In the genomic region with DNA sequence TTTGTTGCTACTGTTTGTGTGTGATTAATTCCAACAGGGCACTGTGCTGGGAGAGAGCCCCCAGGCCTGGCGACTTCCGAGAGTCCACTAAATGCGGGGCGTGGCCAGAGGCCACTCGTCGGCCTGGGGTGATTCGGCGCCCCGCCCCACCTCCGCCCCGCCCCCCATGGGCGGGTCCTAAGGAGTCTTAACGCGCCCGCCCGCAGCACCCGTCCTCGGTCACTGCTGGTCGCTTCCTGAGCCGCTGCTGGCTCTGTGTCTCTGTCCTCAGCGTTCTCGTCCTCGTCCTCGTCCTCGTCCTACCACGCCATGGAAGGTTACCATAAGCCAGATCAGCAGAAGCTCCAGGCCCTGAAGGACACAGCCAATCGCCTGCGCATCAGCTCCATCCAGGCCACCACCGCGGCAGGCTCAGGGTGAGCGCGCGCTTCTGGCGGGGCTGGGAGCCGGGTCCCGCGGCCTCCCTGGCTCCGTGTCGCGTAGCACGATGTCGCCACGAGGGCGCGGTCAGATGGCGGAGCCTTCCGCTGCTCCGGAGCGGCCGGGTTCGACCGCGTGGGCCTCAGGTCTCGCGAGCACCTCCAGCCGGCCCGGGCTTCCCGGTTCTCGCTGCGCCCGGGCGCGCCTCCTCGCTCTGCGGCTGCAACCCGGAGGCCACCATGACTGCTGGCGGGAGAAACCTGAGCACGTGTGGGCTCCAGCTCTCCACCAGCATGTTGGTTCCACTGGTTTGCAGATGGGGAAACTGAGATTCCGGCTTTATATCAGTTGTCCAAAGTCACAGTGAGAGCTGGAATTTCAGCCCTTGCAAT, we compare ENCODE assay signal across 8 mouse cellular contexts. TPM values are rescaled to one million over a fixed set of nuclear protein-coding genes. Genes with fewer than 3 reads are reported as not detected.
DNase-seq lines count a peak whose midpoint lies in the region; ATAC-seq and TF ChIP-seq lines count a peak whose summit lies in the region.

No protein-coding gene starts in this region.

- H3K4me3 ChIP-seq in forebrain, embryonic 11.5 days (ENCODE audit: low read depth, low read length) = peak overlapping the region; percentile 82
- peak overlapping the region; percentile 80 for H3K4me3 ChIP-seq in heart, postnatal 0 days (ENCODE audit: low read depth, low read length)
- peak overlapping the region; percentile 78 for H3K4me3 ChIP-seq in liver, embryonic 16.5 days (ENCODE audit: low read depth, low read length)
- H3K4me3 ChIP-seq in neural tube, embryonic 13.5 days = peak overlapping the region; percentile 79
- H3K4me3 ChIP-seq in testis, adult 2 months (ENCODE audit: control insufficient read depth, low read depth, low read length) = peak overlapping the region; percentile 84

- peak; percentile 82 to 92 for DNase-seq in CD8-positive naive resting alpha-beta T cell, adult 2 months (ENCODE audit: low read depth in 2 of 2, low spot score in 2 of 2)
- peak; percentile 86 for DNase-seq in c-Kit-positive CD71-negative TER-119-negative erythroid progenitor cells, embryonic 14.5 days (ENCODE audit: low read depth)
- peak; percentile 98 for DNase-seq in forebrain, embryonic 11.5 days (ENCODE audit: low spot score)
- DNase-seq in heart, postnatal 0 days (ENCODE audit: low spot score) = peak; percentile 95
- DNase-seq in kidney, postnatal 4 days = peak; percentile 98 to 99

- H3K9ac ChIP-seq in forebrain, embryonic 11.5 days (ENCODE audit: low read length) = peak overlapping the region; percentile 89
- H3K9ac ChIP-seq in heart, postnatal 0 days (replicated peaks; ENCODE audit: low read depth, low read length) = peak overlapping the region; percentile 89
- peak overlapping the region; percentile 81 for H3K9ac ChIP-seq in liver, embryonic 16.5 days (ENCODE audit: low read depth, low read length)
- peak overlapping the region; percentile 93 for H3K9ac ChIP-seq in neural tube, embryonic 13.5 days

- no peaks in the 10 kb centered on the region for H3K9me3 ChIP-seq in forebrain, embryonic 11.5 days (ENCODE audit: control insufficient read depth, low read length)
- no peaks in the 10 kb centered on the region for H3K9me3 ChIP-seq in heart, postnatal 0 days (replicated peaks; ENCODE audit: control insufficient read depth, low read length)
- no peaks in the 10 kb centered on the region for H3K9me3 ChIP-seq in liver, embryonic 16.5 days (replicated peaks; ENCODE audit: control insufficient read depth, low read length)
- H3K9me3 ChIP-seq in neural tube, embryonic 13.5 days = no peaks in the 10 kb centered on the region

- ATAC-seq in forebrain, embryonic 11.5 days (replicated peaks; ENCODE audit: low FRiP score) = peak; percentile 95
- ATAC-seq in heart, postnatal 0 days (ENCODE audit: insufficient read depth, low read depth) = peak; percentile 90
- ATAC-seq in liver, embryonic 16.5 days (ENCODE audit: low read depth) = peak; percentile 95
- ATAC-seq in neural tube, embryonic 13.5 days (ENCODE audit: low read depth) = peak; percentile 93

- peaks cover 2% of the 10 kb centered on the region; the same call in 1 of the 2 replicates for H3K36me3 ChIP-seq in forebrain, embryonic 11.5 days (ENCODE audit: control insufficient read depth, insufficient read depth, low read length)
- no peaks in the 10 kb centered on the region for H3K36me3 ChIP-seq in heart, postnatal 0 days (replicated peaks; ENCODE audit: control insufficient read depth, insufficient read depth, low read length)
- no peaks in the 10 kb centered on the region for H3K36me3 ChIP-seq in liver, embryonic 16.5 days (ENCODE audit: control insufficient read depth, insufficient read depth)
- no peaks in the 10 kb centered on the region for H3K36me3 ChIP-seq in neural tube, embryonic 13.5 days
- no peaks in the 10 kb centered on the region for H3K36me3 ChIP-seq in testis, adult 2 months (ENCODE audit: control insufficient read depth, insufficient read depth, low read length)

- peaks cover 17% of the 10 kb centered on the region for H3K4me1 ChIP-seq in forebrain, embryonic 11.5 days (replicated peaks; ENCODE audit: control insufficient read depth, insufficient read depth, low read length)
- peaks cover 42% of the 10 kb centered on the region for H3K4me1 ChIP-seq in heart, postnatal 0 days (ENCODE audit: control insufficient read depth, insufficient read depth)
- peaks cover 37% of the 10 kb centered on the region for H3K4me1 ChIP-seq in liver, embryonic 16.5 days (ENCODE audit: control insufficient read depth, low read depth, low read length)
- peaks cover 35% of the 10 kb centered on the region for H3K4me1 ChIP-seq in neural tube, embryonic 13.5 days (replicated peaks)
- peaks cover 15% of the 10 kb centered on the region for H3K4me1 ChIP-seq in testis, adult 2 months (ENCODE audit: control insufficient read depth, insufficient read depth, low read length)

- no peak; the same call in 1 of the 2 replicates for TF ChIP-seq POLR2A in testis, adult 2 months (IDR thresholded peaks at IDR 0.05; ENCODE audit: control insufficient read depth, low read depth, low read length)

- H3K4me2 ChIP-seq in forebrain, embryonic 11.5 days (ENCODE audit: low read depth, low read length, severe bottlenecking) = peak overlapping the region; percentile 85
- peak overlapping the region; percentile 94 for H3K4me2 ChIP-seq in heart, postnatal 0 days (ENCODE audit: low read depth, low read length)
- peak overlapping the region; percentile 90 for H3K4me2 ChIP-seq in liver, embryonic 16.5 days (ENCODE audit: low read depth, low read length)
- peak overlapping the region; percentile 93 for H3K4me2 ChIP-seq in neural tube, embryonic 13.5 days

- no peaks in the 10 kb centered on the region for H3K27me3 ChIP-seq in forebrain, embryonic 11.5 days (ENCODE audit: control insufficient read depth, insufficient read depth, low read length)
- H3K27me3 ChIP-seq in heart, postnatal 0 days (ENCODE audit: control insufficient read depth, insufficient read depth, low read length) = no peaks in the 10 kb centered on the region
- 0 out of 2 replicates have a peak, but pooled peaks cover 2% of the 10 kb centered on the region for H3K27me3 ChIP-seq in liver, embryonic 16.5 days (ENCODE audit: control insufficient read depth, insufficient read depth, low read depth, low read length)
- H3K27me3 ChIP-seq in neural tube, embryonic 13.5 days = no peaks in the 10 kb centered on the region
- H3K27me3 ChIP-seq in testis, adult 2 months (ENCODE audit: control insufficient read depth, insufficient read depth, low read length) = no peaks in the 10 kb centered on the region

- peak overlapping the region; percentile 81 for H3K27ac ChIP-seq in forebrain, embryonic 11.5 days (ENCODE audit: low read depth, low read length)
- H3K27ac ChIP-seq in heart, postnatal 0 days (ENCODE audit: low read depth) = peak overlapping the region; percentile 97
- peak overlapping the region; percentile 95 for H3K27ac ChIP-seq in liver, embryonic 16.5 days (ENCODE audit: low read length)
- H3K27ac ChIP-seq in neural tube, embryonic 13.5 days (replicated peaks) = peak overlapping the region; percentile 96
- no peak overlapping the region; the same call in 1 of the 2 replicates for H3K27ac ChIP-seq in testis, adult 2 months (ENCODE audit: control insufficient read depth, insufficient read depth, low read depth, low read length)

- no peak; the same call in 1 of the 2 replicates for TF ChIP-seq EP300 in heart, postnatal 0 days (IDR thresholded peaks at IDR 0.05; ENCODE audit: low read depth)

- WGBS in forebrain, embryonic 11.5 days = under 1% methylated on average over 66 of the region's 69 CpGs
- under 1% methylated on average over 68 of the region's 69 CpGs for WGBS in heart, postnatal 0 days
- under 1% methylated on average over 61 of the region's 69 CpGs for WGBS in liver, embryonic 16.5 days (ENCODE audit: insufficient replicate concordance)
- WGBS in neural tube, embryonic 13.5 days = under 1% methylated on average over 69 of the region's 69 CpGs

- TF ChIP-seq CTCF in heart, postnatal 0 days (IDR thresholded peaks at IDR 0.05; ENCODE audit: low read depth) = no peak
- no peak for TF ChIP-seq CTCF in testis, adult 2 months (IDR thresholded peaks at IDR 0.05; ENCODE audit: control insufficient read depth, insufficient read depth, insufficient replicate concordance, low read depth, low read length)

RNA-seq across cellular contexts. Expression of gene Tkt, which starts 1.0 kb away (rescaled TPM):
- polyA plus RNA-seq in forebrain, embryonic 11.5 days (2014; fragmentation: Nextera tagmentation; extraction: Ambion mirVana) = 118 and 135 TPM in 2 replicates
- 88.9 and 108 TPM in 2 replicates for total RNA-seq in heart, postnatal 0 days (2014; rRNA removed; ENCODE audit: low replicate concordance)
- 36.4 and 37.8 TPM in 2 replicates for polyA plus RNA-seq in heart, postnatal 0 days (2015; fragmentation: Nextera tagmentation; extraction: Ambion mirVana)
- 175 and 178 TPM in 2 replicates for polyA plus RNA-seq in liver, embryonic 16.5 days (2015; fragmentation: Nextera tagmentation; extraction: Ambion mirVana)
- polyA plus RNA-seq in neural tube, embryonic 13.5 days (2015; fragmentation: Nextera tagmentation; extraction: Ambion mirVana) = 197 and 213 TPM in 2 replicates
- 12.4 and 15.4 TPM in 2 replicates for polyA plus RNA-seq in testis, adult 2 months (2012; rRNA removed)

RNA-seq across cellular contexts. Expression of gene Cacna1d, which starts 57.9 kb away (rescaled TPM):
- 1.1 and 1.8 TPM in 2 replicates for polyA plus RNA-seq in forebrain, embryonic 11.5 days (2014; fragmentation: Nextera tagmentation; extraction: Ambion mirVana)
- total RNA-seq in heart, postnatal 0 days (2014; rRNA removed; ENCODE audit: low replicate concordance) = 4.8 and 8.9 TPM in 2 replicates
- polyA plus RNA-seq in heart, postnatal 0 days (2015; fragmentation: Nextera tagmentation; extraction: Ambion mirVana) = 5.5 and 6.0 TPM in 2 replicates
- polyA plus RNA-seq in liver, embryonic 16.5 days (2015; fragmentation: Nextera tagmentation; extraction: Ambion mirVana) = 0.12 and 0.35 TPM in 2 replicates
- polyA plus RNA-seq in neural tube, embryonic 13.5 days (2015; fragmentation: Nextera tagmentation; extraction: Ambion mirVana) = 7.0 and 7.4 TPM in 2 replicates
- 8.9 and 11.0 TPM in 2 replicates for polyA plus RNA-seq in testis, adult 2 months (2012; rRNA removed)
